Mouse (Mus musculus) testis, adult 2 months (tissue): ENCODE measurements around the gene Glrb.

Experiments
- CTCF ChIP-seq: fragments of 200-500 bp; IDR thresholded peaks from 2 replicates; pipeline ENCODE4 v1.5.1; 2012; ENCODE audit warnings: low read depth, mild to moderate bottlenecking, inconsistent platforms, low read length, moderate library complexity; ENCODE audit not compliant: control insufficient read depth, insufficient read depth, insufficient replicate concordance
- POLR2A ChIP-seq: fragments of 200-500 bp; IDR thresholded peaks from 2 replicates; pipeline ENCODE4 v1.6.1; 2012; ENCODE audit warnings: low read depth, mild to moderate bottlenecking, inconsistent platforms, low read length, moderate library complexity; ENCODE audit not compliant: control insufficient read depth

DNA sequence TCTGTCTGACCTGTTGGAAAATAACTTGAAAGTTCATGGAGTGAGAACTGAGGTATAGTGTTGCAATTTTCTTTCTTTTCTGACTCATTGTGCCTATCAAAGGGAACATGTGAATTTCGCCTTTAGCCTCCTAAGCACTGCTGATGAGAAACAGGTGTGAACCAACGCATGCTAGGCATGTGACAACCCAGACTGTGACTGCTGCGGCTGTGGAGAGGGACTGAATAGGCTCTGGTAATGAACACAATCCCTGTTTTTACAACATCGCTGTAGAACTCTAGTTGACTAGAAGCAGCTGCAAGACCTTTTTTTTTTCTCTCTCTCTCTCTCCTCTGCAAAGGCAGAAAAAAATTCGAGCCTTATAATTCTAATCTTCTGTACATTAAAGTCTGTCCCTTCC, 34.9 kb downstream of the Glrb start:
- TF ChIP-seq CTCF (no peak), POLR2A (no peak)
